Mouse (Mus musculus) cerebral cortex, adult 2 months (tissue): ENCODE measurements around the gene Aebp1.

ENCODE experiments used
- WGBS: fragments of 180-500 bp; shearing (Covaris S2); methylation state at CpG from one replicate; pipeline ENCODE4 v1.1.7; 2018; 5-methylcytosine and 5-hydroxymethylcytosine counted together

Gene Aebp1

DNA sequence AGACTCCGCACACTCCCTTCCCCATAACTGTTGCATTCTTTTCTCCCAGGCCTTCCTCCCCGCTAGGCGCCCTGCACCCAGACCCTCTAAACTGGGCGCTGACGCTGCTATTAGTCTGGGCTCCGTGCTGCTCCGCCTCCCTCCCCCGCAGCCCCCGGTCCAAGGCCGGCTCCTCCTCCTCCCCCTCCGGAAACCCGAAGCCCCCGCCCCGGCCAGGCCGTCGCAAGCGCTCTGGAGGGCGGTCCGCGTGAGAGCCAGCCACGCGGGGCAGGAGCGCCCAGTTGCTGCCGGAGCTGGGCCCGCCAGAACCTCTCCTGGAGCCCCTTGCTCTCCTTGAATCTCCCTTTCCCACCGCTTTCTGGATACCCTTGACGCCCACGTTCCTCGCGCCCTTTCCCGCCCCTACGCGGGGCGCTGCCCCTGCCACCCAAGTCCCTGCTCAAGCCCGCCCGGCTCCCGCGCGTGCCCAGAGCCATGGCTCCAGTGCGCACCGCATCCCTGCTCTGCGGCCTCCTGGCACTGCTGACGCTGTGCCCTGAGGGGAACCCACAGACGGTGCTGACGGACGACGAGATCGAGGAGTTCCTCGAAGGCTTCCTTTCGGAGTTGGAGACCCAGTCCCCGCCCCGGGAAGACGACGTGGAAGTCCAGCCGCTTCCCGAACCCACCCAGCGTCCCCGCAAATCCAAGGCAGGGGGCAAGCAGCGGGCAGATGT is at the start of gene Aebp1:
Gene Aebp1 (plus strand): TSS at position 270 of the 716 bp plus-strand sequence.
- WGBS: 11% methylated on average over 59 of the region's 59 CpGs

DNA sequence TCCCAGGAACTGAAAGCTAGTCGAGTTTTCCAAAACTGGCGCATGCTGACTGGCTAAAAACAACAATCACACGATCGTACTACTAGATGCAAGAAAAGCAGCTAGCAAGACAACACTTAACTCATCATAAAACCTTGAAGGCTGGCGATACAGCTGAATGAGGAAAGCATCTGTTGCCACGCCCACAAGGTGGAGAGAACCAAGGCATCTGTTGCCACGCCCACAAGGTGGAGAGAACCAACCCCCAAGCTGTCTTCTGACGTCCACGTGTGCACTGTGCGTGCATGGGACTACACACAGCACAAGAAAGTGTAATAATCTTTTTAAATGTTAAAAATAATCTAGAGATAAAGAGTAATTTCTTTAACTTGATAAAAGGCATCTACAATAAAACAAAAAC is 48.4 kb upstream of the Aebp1 start:
- 46% methylated on average over 10 of the region's 10 CpGs for WGBS

DNA sequence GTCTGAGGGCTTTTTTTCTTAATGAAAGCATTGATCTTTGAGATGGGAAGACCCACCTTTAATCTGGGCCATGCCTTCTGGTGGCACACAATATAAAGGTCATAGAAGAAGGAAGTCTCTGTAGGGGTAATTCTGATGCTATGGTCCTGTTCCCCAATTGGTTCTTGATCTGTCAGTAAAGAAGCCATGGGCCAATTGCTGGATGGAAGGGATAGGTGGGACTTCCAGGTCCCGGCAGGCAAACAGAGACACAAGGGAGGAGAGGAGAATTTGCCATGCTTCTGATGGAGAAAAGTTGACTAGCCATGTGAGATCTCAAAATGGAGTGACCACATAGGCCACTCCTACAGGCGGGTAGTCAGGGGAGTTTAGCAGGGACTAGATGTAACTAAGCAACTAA is 42.5 kb upstream of the Aebp1 start:
- WGBS: 61% methylated on average over 2 of the region's 2 CpGs

DNA sequence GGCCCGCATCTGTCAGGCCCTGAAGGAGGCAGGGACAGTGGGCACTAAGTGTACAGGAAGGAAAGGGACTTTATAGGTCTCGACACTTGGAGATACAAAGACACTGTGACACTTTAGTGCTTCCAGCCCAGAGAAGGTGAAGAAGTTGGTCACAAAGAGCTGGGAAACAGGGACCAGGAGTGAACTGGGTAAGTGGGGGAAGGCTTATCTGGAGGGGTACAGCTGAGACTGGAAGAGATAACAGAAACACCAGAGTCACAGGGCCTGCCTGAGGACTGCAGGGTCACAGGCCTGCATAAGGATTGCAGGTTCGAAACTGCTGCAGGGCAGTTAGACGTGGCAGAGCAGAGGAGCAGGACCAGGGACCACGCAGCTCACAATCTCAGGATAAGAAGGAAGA is 33.8 kb upstream of the Aebp1 start:
- WGBS: 89% methylated on average over 5 of the region's 5 CpGs

DNA sequence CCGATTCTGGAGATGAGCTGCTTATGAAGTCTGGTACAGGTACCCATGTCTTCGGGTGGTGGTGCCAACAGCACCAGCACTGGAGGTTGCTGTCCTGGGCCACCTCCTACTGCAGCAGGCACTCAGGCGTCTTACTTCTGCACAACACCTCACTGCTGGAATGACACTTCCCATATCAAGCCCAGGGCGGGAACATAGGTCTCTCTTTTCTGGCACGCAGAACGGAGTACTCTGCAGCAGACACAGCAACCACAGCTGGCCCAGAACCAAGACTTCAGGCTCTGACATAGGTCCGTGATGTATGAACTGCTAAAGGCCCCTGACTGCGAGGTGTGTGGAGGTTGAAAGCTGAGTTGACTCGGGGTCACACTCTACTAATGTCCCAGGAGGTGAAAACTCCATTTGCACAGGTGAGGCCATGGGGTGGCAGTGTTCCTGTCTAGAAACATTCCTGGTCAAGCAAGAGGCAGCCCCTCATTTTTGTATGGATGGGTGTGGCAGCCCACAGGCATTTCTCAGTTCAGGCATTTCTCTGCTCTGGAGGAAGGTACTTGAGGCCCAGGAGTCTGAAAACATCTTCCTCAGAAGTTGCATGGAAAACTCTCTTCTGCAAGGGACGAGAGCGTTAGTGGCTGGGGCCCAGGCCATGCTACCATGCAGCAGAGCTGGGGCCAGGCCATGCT is 33.1 kb upstream of the Aebp1 start:
- 86% methylated on average over 11 of the region's 11 CpGs for WGBS

DNA sequence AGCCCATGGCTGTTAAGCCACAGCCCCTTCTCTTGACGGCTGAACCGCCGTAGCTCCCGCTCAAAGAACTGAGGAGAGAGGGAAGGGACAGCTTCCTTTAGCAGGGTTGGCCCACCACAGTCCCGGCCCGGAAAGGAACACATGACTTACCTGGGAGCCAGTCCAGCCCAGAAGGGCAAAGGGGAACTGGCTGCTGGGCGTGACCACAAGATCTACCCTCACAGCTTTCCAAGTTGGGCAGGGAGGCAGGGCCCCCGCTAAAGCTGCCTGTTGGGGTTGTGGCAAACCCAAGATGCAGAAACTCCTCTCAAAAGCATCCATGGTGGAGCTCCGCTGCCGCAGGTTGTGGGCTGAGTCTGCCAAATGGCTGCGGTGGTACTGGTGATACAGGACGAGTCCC is 32.4 kb upstream of the Aebp1 start:
- WGBS: 92% methylated on average over 12 of the region's 12 CpGs

DNA sequence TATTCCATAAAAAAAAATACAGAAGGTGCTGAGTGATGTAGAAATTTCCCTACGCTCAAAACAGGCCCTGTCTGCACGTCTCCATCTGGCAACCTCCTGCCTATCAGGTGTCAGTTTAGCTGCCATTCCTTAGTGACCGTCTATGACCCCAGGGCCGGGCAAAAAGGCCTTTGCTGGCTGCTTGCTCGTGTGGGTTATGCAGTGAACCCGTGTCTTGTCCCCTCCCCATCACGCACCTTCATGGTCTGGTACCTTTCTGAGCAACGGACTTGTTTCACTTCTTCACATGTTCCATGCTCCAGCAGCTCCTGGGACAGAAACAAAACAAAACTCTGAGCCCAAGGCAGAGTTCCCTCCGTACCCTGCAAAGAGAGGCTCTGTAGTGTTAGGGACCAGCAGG is 27.2 kb upstream of the Aebp1 start:
- 93% methylated on average over 9 of the region's 9 CpGs for WGBS

DNA sequence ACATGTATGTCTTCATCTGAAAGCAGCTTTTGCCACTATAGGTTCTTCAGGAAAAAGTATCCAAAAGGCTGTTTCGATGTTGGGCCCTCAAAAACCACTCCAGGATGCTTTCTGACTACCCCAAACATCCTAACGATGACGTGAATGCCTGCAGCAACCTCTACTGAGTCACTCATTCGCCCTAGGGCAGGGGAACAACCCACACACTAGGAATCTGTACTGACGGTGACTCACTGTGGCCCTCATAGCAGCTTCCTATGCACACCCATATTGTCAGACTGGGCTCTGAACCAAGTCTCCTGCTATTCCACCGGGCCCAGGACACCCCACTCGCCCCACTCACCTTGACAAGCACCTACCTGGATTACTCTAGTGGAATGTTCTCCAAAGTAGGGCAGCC is 26.7 kb upstream of the Aebp1 start:
- WGBS: 65% methylated on average over 7 of the region's 7 CpGs

DNA sequence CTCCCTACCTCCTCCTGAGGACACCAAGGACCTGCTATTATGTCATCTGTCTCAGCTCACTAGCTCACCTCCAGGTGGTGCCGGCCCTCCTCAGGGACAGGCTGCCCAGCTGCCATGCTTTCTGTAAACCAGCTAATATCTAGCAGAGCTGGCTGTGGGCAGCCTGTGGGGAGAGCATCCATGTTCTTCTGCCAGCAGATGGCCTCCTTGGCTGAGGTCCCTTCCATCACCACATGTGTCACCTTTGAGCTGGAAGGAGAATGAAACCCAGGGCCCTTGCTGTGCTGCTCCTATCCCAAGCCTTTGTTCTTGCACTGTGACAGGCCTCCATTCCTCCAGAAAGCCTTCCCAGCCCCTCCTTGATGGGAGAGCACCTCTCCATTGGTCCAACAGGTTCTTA is 25.6 kb upstream of the Aebp1 start:
- 72% methylated on average over 1 of the region's 1 CpGs for WGBS

DNA sequence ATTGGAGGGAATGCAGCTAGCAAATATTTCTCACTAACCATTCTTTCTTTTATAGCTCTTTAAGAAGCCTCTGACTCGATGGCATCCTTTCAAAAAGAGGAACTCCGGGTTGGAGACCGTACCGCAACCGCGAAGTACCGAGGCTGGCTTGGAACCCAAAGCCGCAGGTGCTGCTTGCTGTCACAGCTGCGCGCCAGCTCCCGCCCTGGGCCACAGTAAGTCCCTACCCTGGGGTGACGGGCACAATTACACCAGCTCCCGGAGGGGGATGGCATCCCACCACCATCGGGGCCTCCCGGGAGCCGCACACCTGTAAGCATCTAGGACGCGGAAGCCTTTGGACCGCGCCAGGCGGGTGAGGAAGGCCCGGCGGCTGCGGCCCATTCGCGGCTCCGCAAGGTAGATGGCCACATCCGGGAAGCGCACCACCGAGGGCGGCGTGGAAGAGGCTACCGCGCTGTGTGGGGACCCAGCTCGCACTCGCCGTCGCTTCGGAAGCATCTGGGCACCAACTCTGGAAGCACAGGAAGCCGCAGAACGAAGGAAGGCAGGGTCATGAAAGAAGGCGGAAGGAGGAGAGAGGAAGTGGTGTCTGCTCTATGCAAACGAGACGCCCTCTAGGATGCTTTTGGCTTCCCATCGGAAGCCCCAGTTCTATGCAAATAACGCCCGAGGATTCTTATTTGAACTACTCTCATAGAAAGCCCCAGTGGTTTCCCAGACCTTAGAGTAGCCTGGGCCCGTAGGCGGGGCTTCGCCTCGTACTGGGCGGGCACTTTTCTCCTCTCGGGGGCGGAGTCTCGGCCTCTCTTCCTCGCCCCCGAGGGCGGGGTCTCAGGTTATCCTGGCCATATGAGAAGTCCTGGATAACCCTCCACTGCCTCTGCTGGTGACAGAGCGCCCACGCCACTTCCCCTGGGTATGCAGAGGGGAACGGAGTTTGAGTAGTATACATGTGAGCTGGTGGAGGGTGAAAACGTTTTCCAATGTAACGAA is 24.2 kb upstream of the Aebp1 start, which contains the start of gene Polm:
Gene Polm (minus strand): TSS at position 766 of the 996 bp plus-strand sequence.
- under 1% methylated on average over 63 of the region's 63 CpGs for WGBS

DNA sequence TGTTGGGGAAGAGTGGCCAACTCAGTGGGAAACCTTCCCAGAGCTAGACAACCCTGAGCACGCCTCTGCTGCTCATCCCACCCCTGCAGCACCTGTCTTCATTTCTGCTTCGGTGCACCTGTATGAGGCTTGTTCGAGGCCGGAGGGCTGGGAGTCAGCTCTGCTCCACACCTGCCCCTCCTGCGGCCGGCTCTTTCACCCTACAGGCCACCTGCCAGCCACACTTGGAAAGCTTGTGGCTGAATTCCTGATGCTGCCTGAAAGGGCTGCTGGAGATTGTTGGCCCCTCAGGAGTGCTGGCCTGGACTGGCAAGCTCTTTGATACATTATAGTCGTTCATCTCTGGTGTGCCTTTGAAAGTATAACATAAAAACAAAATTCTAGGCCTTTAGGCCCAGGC is 21.4 kb upstream of the Aebp1 start:
- WGBS: 59% methylated on average over 7 of the region's 7 CpGs

DNA sequence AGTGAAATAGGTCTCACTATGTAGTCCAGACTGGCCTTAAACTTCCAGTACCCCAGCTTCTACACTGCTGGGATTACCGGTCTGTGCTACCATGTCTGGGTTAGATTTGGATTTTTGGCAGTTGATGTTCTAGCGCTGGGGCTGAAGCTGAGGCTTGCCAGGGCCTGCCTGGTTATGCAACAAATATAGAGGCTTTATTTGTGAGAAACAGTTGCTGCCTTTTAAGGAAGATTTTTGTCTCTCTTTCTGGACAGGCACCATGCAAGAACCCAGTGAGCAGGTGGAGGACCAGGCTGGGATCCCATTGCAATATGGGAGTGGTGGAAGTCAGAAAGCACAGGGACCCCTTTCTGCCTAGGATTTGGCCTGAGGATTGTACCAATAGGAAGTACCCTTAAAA is 20.0 kb upstream of the Aebp1 start:
- 58% methylated on average over 2 of the region's 2 CpGs for WGBS

DNA sequence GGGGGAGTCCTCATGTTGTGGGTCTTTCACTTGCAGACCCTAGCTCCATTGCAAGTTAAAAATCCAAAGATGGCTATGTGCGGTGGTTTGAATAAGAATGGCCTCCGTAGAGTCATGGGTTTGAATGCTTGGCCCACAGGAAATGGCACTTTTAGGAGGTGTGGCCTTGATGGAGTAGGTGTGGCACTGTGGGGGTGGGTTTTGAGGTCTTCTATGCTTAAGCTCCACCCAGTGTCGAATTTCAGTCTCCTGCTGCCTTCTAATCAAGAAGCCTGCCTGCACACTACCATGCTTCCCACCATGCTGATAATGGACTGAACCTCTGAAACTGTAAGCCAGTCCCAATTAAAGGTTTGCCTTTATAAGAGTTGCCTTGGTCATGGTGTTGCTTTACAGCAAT is 18.6 kb upstream of the Aebp1 start:
- WGBS: 89% methylated on average over 3 of the region's 3 CpGs

DNA sequence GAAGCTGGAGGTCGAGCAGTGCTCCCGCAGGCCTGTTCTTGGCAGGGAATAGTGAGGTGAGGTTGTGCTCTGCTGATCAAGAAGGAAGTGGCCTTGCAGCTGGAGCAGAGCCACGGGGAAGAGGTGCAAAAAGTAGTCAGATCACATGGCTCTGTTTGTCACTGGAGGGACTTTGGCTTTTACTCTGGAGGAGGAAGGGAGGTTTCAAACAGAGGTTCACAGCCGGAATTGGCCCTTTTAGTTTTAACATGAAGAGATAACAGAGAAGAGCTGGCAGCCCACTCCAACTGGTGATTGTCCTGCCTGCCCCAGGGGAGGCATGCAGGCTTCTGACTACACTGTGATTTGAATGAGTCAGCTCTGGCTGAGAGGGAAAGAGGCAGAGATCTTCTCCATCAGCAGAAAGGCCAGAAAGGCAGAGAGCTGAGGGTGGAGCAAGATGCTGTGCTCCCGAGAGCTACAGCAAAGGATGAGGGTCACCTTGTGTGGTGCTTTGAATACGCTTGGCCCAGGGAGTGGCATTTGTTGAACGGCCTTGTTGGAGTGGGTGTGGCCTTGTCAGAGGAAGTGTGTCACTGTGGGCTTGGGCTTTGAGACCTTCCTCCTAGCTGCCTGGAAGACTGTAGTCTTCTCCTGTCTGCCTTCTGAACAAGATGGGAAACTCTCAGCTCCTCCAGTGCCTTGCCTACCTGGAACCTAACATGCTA is 15.0 kb upstream of the Aebp1 start:
- 73% methylated on average over 7 of the region's 7 CpGs for WGBS

DNA sequence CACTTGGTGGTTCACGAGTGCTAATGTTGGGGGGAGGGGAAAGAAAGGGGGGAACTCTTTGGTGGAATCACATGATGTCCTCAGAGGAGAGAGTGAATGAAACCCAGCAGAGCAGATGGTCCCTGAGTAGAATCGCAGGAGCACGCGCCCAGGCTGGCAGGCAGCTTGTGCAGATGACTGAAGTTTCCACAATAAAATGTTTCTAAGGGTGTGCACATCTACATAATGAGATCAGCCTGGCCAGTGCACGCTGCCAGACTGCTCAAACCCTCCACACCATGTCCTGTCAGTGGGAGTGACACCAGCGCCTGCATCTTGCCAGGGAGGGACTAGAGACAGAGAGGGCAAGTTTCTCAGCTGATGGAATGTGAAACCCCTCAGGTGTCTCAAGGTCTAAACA is 13.0 kb upstream of the Aebp1 start:
- WGBS: 12% methylated on average over 6 of the region's 6 CpGs

DNA sequence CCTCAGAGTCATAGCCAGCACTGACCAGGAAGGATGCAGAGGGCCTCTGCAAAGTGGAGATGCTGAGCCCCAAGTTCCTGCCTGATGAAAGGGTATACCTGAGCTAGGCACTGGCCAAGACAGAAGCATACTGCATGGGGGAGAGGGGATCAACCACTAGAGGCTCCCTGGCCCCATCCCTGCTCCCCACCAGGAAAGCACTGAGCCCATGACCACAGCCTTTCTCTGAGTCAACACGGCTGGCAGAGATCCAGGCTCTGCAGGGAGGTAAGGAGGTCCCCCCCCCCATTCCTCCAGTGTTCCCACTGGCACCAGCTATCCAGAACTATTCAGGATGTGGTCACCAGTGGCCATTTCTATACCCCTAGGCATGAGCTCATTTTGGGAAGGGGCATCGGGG is 12.4 kb upstream of the Aebp1 start:
- 44% methylated on average over 2 of the region's 2 CpGs for WGBS

DNA sequence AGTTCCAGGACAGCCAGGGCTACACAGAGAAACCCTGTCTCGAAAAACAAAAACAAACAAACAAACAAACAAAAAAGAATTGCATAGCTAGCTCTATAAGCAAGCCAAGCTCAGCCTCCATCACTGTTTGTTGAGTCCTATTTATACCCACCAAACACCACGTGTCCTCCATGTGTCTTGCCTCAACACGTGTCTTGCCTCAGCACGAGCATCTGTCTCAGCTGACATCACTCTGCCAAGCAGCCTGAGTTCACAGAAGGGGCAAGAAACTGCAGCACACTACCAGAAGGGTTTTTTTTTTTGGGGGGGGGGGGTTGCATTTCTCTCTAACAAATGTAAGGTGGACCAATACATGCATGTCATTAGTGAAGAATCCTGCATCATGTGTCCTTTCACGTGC is 11.3 kb upstream of the Aebp1 start:
- 42% methylated on average over 5 of the region's 5 CpGs for WGBS

DNA sequence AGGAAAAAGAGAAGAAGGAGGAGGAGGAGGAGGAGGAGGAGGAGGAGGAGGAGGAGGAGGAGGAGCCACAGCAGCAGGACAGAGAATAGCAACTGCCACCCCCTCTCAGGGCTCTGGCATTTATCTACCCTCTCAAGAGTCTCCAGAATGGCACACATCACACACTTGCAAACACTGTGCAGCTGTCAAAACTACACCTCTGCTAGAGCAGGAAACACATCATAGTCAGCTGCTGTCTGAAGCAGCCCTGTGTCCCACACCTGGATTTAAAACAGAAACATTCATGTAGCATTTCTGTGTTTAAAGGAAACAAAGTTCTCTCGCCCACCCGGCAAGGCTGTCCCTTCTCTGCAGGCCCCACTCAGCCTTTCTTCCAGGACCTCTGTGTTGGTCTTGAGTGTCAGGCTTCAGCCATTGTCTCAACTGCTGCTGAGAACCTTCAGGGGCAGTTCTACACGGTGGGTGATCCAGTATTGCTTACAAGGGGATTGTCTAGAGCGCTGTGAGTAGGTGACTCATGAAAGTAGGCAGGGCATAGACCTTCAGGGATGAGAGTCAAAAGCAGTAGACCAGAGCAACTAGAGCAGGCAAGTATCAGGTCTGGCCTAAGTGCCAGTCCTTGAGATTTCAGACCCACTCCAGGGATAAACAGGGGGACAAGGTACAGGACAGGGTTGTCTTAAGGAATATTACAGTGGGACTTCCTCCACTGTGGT is 10.6 kb upstream of the Aebp1 start:
- WGBS: 70% methylated on average over 4 of the region's 4 CpGs

DNA sequence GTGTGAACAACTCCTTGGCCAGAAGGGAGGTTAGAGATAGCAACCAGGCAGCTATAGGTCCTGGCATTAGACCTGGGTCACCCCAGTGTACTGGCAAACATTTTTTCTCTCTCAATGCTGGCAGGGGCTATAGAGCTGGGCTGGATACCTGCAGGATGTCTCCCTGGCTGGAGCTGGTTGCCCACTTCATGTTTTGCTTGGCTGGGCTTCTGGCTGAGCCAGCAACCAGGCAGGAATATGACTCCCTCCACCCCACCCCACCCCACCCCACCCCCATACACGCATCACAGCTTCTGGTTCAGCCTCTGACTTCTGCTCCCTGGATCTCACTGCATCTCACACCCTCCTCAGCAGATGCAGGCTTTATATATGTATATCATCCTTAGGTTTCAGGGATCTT is 9.4 kb upstream of the Aebp1 start:
- 40% methylated on average over 1 of the region's 1 CpGs for WGBS

DNA sequence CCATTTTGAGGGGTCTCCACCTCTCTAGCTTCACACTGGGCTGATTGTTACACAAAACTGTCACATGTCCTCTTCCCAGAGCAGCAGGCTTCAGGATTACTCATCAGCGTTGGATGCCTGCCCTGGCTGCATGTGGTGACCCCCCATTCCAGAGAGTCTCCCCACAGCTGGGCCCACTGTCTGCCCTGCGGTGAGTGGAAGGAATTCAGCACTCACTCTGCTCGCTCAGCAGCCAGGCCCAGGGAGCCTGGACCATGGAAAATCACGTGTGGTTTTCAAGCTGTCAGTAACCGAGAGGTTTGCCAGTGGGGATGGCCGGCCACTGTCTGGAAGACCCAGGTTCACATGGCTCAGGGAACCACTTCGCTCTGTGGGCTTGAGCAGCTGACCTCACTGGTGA is 5.8 kb upstream of the Aebp1 start:
- 56% methylated on average over 7 of the region's 7 CpGs for WGBS
